Mouse (Mus musculus): ENCODE measurements around the gene Glt28d2. TPM values are rescaled to one million over a fixed set of nuclear protein-coding genes. Genes with fewer than 3 reads are reported as not detected.

The Glt28d2 gene
- polyA plus RNA-seq, 1 experiment from 2014 or later, result 0.14 TPM

DNA sequence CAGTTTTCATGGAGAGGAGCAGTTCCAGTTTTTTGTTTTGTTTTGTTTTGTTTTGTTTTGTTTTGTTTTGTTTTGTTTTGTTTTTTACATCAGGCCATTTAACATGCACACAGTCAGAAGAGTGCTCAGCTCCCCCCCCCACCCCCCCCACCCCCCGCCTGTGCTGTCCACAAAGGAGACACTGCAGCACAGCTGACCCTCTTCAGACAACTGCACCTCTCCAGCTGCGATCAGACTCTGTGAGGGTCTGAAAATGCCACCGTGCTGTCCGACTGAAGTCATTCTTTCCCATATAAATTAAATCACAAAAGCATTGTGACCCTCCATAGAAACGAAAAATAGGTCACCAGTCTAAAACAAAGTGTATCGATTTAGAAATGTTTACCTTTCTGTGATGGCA is 28.0 kb downstream of the Glt28d2 start:
- no peaks in the 10 kb centered on the region for H3K9me3 ChIP-seq (ENCODE audit: control insufficient read depth, low read length)
- ATAC-seq (ENCODE audit: low FRiP score), result no peak

DNA sequence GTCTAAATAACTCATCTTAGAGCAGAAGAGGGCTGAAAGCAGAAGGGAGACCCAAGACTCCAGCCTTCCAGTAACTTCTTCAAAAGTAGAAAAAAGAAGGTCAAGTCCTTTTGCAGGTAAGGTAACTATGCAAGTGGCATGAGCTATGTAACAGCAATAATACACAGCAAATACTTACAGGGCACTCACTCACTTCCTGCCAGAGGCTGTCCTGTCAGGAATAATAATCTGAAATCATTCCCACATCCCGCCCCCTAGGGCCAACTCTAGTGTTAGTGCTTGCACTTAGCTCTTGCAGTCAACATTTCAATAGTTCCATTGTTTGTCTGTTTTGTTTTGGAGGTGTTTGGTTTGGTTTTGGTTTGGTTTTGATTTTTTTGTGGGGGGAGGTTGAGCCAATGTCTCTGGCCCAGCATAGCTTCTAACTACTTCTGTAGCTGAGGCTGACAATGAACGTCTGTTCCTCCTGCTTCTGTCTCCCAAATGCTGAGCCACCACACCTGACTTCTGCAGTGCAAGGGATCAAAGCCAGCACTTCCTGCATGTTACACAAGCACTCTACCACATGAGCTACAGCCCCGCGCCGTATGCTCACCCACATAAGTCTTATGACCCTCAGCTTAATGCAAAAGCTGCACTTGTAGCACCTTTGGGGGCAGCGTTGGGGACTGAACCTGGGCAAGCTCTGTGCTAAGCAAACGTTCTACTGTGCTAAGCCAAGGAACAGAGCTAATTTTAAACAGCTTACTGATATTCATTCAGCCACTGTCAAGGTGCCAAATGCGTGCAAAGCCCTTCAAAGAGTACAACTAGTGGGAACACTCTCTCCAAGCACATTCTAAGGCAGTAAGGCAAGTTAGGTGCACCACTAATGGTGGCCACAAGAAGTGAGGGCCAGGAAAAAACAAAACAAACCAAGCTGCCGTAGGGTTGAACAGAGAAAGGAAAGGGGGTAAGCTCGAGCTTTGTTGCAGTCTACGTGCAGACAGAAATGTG is 28.9 kb downstream of the Glt28d2 start:
- no peaks in the 10 kb centered on the region for H3K36me3 ChIP-seq (ENCODE audit: control insufficient read depth, insufficient read depth, low read length)
- H3K4me3 ChIP-seq (ENCODE audit: low read depth, low read length), result no peak overlapping the region
- no peaks in the 10 kb centered on the region for H3K9me3 ChIP-seq (ENCODE audit: control insufficient read depth, low read length)
- no peaks in the 10 kb centered on the region for H3K27me3 ChIP-seq (ENCODE audit: control insufficient read depth, insufficient read depth, low read length)
- ATAC-seq (ENCODE audit: low FRiP score) (no peak), DNase-seq (ENCODE audit: low spot score) (no peak)
- H3K27ac ChIP-seq (ENCODE audit: low read depth, low read length), result no peak overlapping the region
- H3K9ac ChIP-seq (ENCODE audit: low read depth, low read length), result no peak overlapping the region
- WGBS, result 73% methylated on average over 11 of the region's 11 CpGs
- no peaks in the 10 kb centered on the region for H3K4me1 ChIP-seq (replicated peaks; ENCODE audit: control insufficient read depth, insufficient read depth, low read length)
- H3K4me2 ChIP-seq (replicated peaks; ENCODE audit: low read depth, low read length), result no peak overlapping the region

More for the DNA sequence above, 28.0 kb downstream of the Glt28d2 start:
- no peaks in the 10 kb centered on the region for H3K36me3 ChIP-seq (ENCODE audit: control insufficient read depth, insufficient read depth, low read length)
- H3K4me1 ChIP-seq (replicated peaks; ENCODE audit: control insufficient read depth, insufficient read depth, low read length), result no peaks in the 10 kb centered on the region
- no peak overlapping the region for H3K4me2 ChIP-seq (replicated peaks; ENCODE audit: low read depth, low read length)
- no peak for DNase-seq (ENCODE audit: low spot score)
- H3K4me3 ChIP-seq (ENCODE audit: low read depth, low read length), result no peak overlapping the region
- no peak overlapping the region for H3K27ac ChIP-seq (ENCODE audit: low read depth, low read length)
- H3K27me3 ChIP-seq (ENCODE audit: control insufficient read depth, insufficient read depth, low read length), result no peaks in the 10 kb centered on the region
- WGBS, result 61% methylated on average over 6 of the region's 6 CpGs
- H3K9ac ChIP-seq (ENCODE audit: low read depth, low read length), result no peak overlapping the region

DNA sequence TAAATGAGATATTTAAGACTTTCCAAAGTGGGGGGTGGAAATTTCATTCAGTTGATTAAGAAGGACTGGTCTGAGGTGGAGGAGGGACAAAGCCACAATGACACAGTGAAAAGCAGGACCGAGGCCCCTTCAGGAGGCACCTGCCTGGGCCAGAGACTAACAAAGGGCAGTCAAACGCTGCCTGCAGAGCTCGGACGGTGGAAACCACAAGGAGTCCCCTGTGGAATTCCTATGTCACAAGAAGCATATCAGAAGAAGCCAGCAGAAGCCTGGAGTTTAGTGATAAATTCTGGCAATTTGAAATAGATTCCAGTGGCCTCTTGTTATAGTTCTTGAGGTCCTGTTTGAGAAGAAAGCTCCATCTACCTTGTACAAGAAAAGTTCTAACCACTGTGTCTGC is 30.2 kb downstream of the Glt28d2 start:
- Histone ChIP-seq H3K4me2 (replicated peaks; ENCODE audit: low read depth, low read length) (no peak overlapping the region), H3K27ac (ENCODE audit: low read depth, low read length) (no peak overlapping the region), H3K4me3 (ENCODE audit: low read depth, low read length) (no peak overlapping the region), H3K36me3 (ENCODE audit: control insufficient read depth, insufficient read depth, low read length) (no peaks in the 10 kb centered on the region), H3K27me3 (ENCODE audit: control insufficient read depth, insufficient read depth, low read length) (no peaks in the 10 kb centered on the region), H3K9me3 (ENCODE audit: control insufficient read depth, low read length) (no peaks in the 10 kb centered on the region), H3K9ac (ENCODE audit: low read depth, low read length) (no peak overlapping the region), H3K4me1 (replicated peaks; ENCODE audit: control insufficient read depth, insufficient read depth, low read length) (no peaks in the 10 kb centered on the region)
- DNase-seq (ENCODE audit: low spot score), result no peak
- ATAC-seq (ENCODE audit: low FRiP score), result no peak
- WGBS, result 17% methylated on average over 4 of the region's 4 CpGs

DNA sequence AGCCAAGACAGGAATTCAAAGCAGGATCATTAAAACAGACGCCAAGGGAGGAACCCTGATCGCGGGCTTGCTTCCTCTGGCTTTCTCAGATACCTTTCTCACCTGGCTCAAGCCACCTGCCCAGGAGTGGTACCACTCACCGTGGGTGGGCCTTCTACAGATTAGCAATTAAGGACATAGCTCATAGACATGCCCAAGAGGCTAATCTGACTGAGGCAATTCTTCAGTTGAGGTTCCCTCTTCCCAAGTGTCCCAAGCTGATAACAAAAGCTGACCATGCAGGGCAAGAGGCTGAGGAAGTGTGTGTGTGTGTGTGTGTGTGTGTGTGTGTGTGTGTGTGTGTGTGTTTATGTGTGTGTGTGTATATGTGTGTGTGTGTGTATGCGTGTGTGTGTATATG is 31.4 kb downstream of the Glt28d2 start:
- Histone ChIP-seq H3K36me3 (ENCODE audit: control insufficient read depth, insufficient read depth, low read length) (no peaks in the 10 kb centered on the region), H3K9me3 (ENCODE audit: control insufficient read depth, low read length) (no peaks in the 10 kb centered on the region), H3K9ac (ENCODE audit: low read depth, low read length) (no peak overlapping the region), H3K27ac (ENCODE audit: low read depth, low read length) (no peak overlapping the region), H3K4me2 (replicated peaks; ENCODE audit: low read depth, low read length) (no peak overlapping the region), H3K27me3 (ENCODE audit: control insufficient read depth, insufficient read depth, low read length) (no peaks in the 10 kb centered on the region), H3K4me3 (ENCODE audit: low read depth, low read length) (no peak overlapping the region), H3K4me1 (replicated peaks; ENCODE audit: control insufficient read depth, insufficient read depth, low read length) (no peaks in the 10 kb centered on the region)
- DNase-seq (ENCODE audit: low spot score) (no peak), ATAC-seq (ENCODE audit: low FRiP score) (no peak)
- WGBS, result 93% methylated on average over 5 of the region's 5 CpGs

DNA sequence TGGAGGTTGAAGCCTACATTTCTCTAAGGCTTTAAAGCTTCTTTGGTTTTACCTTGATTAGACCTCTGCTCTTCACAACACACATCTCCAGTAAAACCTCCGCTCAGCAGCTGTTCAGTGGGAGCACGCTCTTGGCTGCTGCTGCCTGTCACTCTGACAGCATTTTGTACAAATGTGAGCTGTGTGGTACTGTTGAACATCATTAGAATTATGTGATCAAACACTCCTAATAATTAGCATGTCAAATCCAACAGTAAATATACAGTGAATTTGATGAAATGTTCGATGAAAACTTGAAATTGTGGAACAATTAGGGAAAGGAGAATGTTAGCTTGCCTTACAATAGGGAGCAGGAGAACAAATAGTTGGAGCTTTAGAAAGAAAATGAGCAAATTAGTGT is 32.3 kb downstream of the Glt28d2 start:
- H3K27me3 ChIP-seq (ENCODE audit: control insufficient read depth, insufficient read depth, low read length), result no peaks in the 10 kb centered on the region
- H3K9ac ChIP-seq (ENCODE audit: low read depth, low read length), result no peak overlapping the region
- ATAC-seq (ENCODE audit: low FRiP score) (no peak), DNase-seq (ENCODE audit: low spot score) (no peak)
- no peak overlapping the region for H3K4me2 ChIP-seq (replicated peaks; ENCODE audit: low read depth, low read length)
- 95% methylated on average over 3 of the region's 3 CpGs for WGBS
- H3K36me3 ChIP-seq (ENCODE audit: control insufficient read depth, insufficient read depth, low read length), result no peaks in the 10 kb centered on the region
- H3K9me3 ChIP-seq (ENCODE audit: control insufficient read depth, low read length), result no peaks in the 10 kb centered on the region
- H3K4me3 ChIP-seq (ENCODE audit: low read depth, low read length), result no peak overlapping the region
- no peak overlapping the region for H3K27ac ChIP-seq (ENCODE audit: low read depth, low read length)
- no peaks in the 10 kb centered on the region for H3K4me1 ChIP-seq (replicated peaks; ENCODE audit: control insufficient read depth, insufficient read depth, low read length)

DNA sequence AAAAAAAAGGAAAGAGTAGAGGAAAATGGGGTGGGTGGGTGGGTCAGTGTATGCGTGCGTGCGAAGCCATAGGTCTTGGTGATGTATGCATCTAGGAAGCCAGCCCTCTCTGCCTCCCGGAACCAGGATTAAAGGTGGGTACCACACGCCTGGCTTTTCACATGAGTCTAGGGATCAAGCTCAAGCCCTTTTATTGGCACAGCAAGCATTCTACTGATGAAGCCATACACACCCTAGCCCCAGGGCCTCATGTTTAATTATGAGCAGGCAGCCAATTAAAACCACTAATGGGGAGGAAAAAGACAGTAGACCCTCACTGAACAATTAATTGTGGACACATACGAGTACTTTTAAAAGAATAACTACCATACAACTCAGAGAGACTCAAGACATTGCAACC is 33.2 kb downstream of the Glt28d2 start:
- Histone ChIP-seq H3K4me1 (replicated peaks; ENCODE audit: control insufficient read depth, insufficient read depth, low read length) (no peaks in the 10 kb centered on the region), H3K36me3 (ENCODE audit: control insufficient read depth, insufficient read depth, low read length) (no peaks in the 10 kb centered on the region), H3K4me3 (ENCODE audit: low read depth, low read length) (no peak overlapping the region), H3K4me2 (replicated peaks; ENCODE audit: low read depth, low read length) (no peak overlapping the region), H3K27ac (ENCODE audit: low read depth, low read length) (no peak overlapping the region), H3K9me3 (ENCODE audit: control insufficient read depth, low read length) (no peaks in the 10 kb centered on the region), H3K27me3 (ENCODE audit: control insufficient read depth, insufficient read depth, low read length) (no peaks in the 10 kb centered on the region), H3K9ac (ENCODE audit: low read depth, low read length) (no peak overlapping the region)
- DNase-seq (ENCODE audit: low spot score), result no peak
- ATAC-seq (ENCODE audit: low FRiP score), result no peak
- 90% methylated on average over 6 of the region's 6 CpGs for WGBS

DNA sequence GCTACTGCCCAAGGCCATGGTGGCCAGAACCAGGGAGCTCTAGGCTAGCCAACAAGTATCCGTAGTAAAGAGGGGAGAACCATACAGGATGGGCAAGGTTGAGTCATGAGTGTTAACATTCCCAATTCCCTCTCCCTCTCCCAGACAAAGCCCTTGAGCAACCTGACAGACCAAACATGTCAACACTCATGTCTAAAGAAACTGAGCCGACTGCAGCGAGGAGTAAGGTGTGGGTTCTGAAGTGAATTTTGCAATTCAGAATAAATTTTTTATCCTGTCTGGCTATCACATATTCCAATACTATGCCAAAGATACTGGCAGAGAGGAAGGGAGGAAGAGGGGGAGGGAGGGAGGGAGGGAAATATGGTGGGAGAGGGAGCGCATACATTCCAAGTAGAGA is 33.6 kb downstream of the Glt28d2 start:
- Histone ChIP-seq H3K27me3 (ENCODE audit: control insufficient read depth, insufficient read depth, low read length) (no peaks in the 10 kb centered on the region), H3K9me3 (ENCODE audit: control insufficient read depth, low read length) (no peaks in the 10 kb centered on the region), H3K27ac (ENCODE audit: low read depth, low read length) (no peak overlapping the region), H3K36me3 (ENCODE audit: control insufficient read depth, insufficient read depth, low read length) (no peaks in the 10 kb centered on the region), H3K4me2 (replicated peaks; ENCODE audit: low read depth, low read length) (no peak overlapping the region), H3K9ac (ENCODE audit: low read depth, low read length) (no peak overlapping the region), H3K4me3 (ENCODE audit: low read depth, low read length) (no peak overlapping the region), H3K4me1 (replicated peaks; ENCODE audit: control insufficient read depth, insufficient read depth, low read length) (no peaks in the 10 kb centered on the region)
- ATAC-seq (ENCODE audit: low FRiP score) (no peak), DNase-seq (ENCODE audit: low spot score) (no peak)
- WGBS, result 90% methylated on average over 4 of the region's 4 CpGs

DNA sequence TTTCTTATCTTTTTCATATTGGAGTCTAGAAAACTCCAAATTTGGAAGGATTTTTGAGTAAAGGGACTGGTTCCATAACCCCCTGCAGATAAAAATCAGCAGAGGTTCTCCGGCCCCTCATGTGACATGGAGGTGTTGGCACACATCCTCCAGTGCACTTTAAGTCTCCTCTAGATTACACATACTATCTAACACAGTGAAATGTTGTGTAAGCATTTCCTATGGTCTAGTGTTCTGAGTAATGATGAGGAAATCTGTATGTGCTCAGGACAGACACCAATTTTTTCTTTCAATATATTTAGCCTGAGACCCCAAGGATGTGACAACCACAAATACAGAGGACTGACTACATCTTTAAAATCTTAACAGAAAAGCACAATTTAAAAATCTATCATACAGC is 37.2 kb downstream of the Glt28d2 start:
- H3K4me3 ChIP-seq (ENCODE audit: low read depth, low read length), result no peak overlapping the region
- DNase-seq (ENCODE audit: low spot score) (no peak), ATAC-seq (ENCODE audit: low FRiP score) (no peak)
- 93% methylated on average over 1 of the region's 1 CpGs for WGBS
- no peaks in the 10 kb centered on the region for H3K4me1 ChIP-seq (replicated peaks; ENCODE audit: control insufficient read depth, insufficient read depth, low read length)
- H3K27me3 ChIP-seq (ENCODE audit: control insufficient read depth, insufficient read depth, low read length), result no peaks in the 10 kb centered on the region
- no peaks in the 10 kb centered on the region for H3K36me3 ChIP-seq (ENCODE audit: control insufficient read depth, insufficient read depth, low read length)
- H3K27ac ChIP-seq (ENCODE audit: low read depth, low read length), result no peak overlapping the region
- no peak overlapping the region for H3K4me2 ChIP-seq (replicated peaks; ENCODE audit: low read depth, low read length)
- H3K9me3 ChIP-seq (ENCODE audit: control insufficient read depth, low read length), result no peaks in the 10 kb centered on the region
- no peak overlapping the region for H3K9ac ChIP-seq (ENCODE audit: low read depth, low read length)

DNA sequence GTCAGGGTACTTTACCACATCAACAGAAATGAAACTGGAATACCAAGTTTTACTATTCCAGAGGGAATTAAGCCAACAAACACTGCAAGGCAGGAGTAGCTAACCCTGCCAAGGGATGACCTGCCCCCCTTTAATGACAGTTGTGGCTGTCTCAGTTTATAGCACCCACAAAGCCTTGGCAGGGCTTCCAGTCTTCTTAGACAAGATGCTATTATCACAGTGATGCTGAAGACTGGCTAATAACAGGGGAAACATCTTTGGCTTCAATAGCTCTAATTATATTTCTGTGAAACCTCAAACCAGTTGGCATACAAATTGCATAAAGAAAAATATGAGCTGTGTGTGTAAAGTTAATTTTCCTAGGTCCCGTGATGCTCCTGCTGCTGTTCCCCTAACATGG is 41.0 kb downstream of the Glt28d2 start:
- no peaks in the 10 kb centered on the region for H3K9me3 ChIP-seq (ENCODE audit: control insufficient read depth, low read length)
- no peaks in the 10 kb centered on the region for H3K36me3 ChIP-seq (ENCODE audit: control insufficient read depth, insufficient read depth, low read length)
- H3K9ac ChIP-seq (ENCODE audit: low read depth, low read length), result no peak overlapping the region
- no peak overlapping the region for H3K27ac ChIP-seq (ENCODE audit: low read depth, low read length)
- no peak overlapping the region for H3K4me2 ChIP-seq (replicated peaks; ENCODE audit: low read depth, low read length)
- ATAC-seq (ENCODE audit: low FRiP score) (no peak), DNase-seq (ENCODE audit: low spot score) (no peak)
- H3K4me3 ChIP-seq (ENCODE audit: low read depth, low read length), result no peak overlapping the region
- H3K4me1 ChIP-seq (replicated peaks; ENCODE audit: control insufficient read depth, insufficient read depth, low read length), result no peaks in the 10 kb centered on the region
- H3K27me3 ChIP-seq (ENCODE audit: control insufficient read depth, insufficient read depth, low read length), result no peaks in the 10 kb centered on the region
- 96% methylated on average over 1 of the region's 1 CpGs for WGBS
